Mouse (Mus musculus): ENCODE data around the gene Hras. TPM values are rescaled to one million over a fixed set of nuclear protein-coding genes. Genes with fewer than 3 reads are reported as not detected.

Gene Hras
- total RNA-seq, 2 experiments from 2014 or later: 27.1 to 40.0 TPM

Other genes starting within 250 kb of the Hras start
- 0.78 and 2.3 TPM in 2 replicates for gene Ifitm5, start 243.7 kb downstream of the Hras start, total RNA-seq (2015)
- 1.3 TPM in 1 of 2 replicates, not detected in the other for gene Ifitm5, start 243.7 kb downstream of the Hras start, total RNA-seq (2017)
- gene Gm45717, start 238.1 kb downstream of the Hras start, total RNA-seq (2015): not detected in 2 replicates
- 0.88 TPM in 1 of 2 replicates, not detected in the other for gene Gm45717, start 238.1 kb downstream of the Hras start, total RNA-seq (2017)
- 773 and 813 TPM in 2 replicates for gene Ifitm2, start 238.0 kb downstream of the Hras start, total RNA-seq (2015)
- gene Ifitm2, start 238.0 kb downstream of the Hras start, total RNA-seq (2017): 401 and 447 TPM in 2 replicates
- 110 and 111 TPM in 2 replicates for gene Ifitm1, start 226.8 kb downstream of the Hras start, total RNA-seq (2015)
- 48.4 and 56.3 TPM in 2 replicates for gene Ifitm1, start 226.8 kb downstream of the Hras start, total RNA-seq (2017)
- 2,002 and 2,201 TPM in 2 replicates for gene Ifitm3, start 183.2 kb downstream of the Hras start, total RNA-seq (2015)
- 715 and 839 TPM in 2 replicates for gene Ifitm3, start 183.2 kb downstream of the Hras start, total RNA-seq (2017)
- 1,773 and 2,031 TPM in 2 replicates for gene Ifitm6, start 176.1 kb downstream of the Hras start, total RNA-seq (2015)
- gene Ifitm6, start 176.1 kb downstream of the Hras start, total RNA-seq (2017): 1,518 and 1,657 TPM in 2 replicates
- not detected in 2 replicates for gene Gm17387, start 164.9 kb downstream of the Hras start, total RNA-seq (2015)
- not detected in 2 replicates for gene Gm17387, start 164.9 kb downstream of the Hras start, total RNA-seq (2017)
- 1.5 and 3.0 TPM in 2 replicates for gene B4galnt4, start 132.9 kb downstream of the Hras start, total RNA-seq (2015)
- gene B4galnt4, start 132.9 kb downstream of the Hras start, total RNA-seq (2017): 1.7 and 2.5 TPM in 2 replicates
- 6.7 and 9.7 TPM in 2 replicates for gene Pkp3, start 115.8 kb downstream of the Hras start, total RNA-seq (2015)
- 3.8 and 6.1 TPM in 2 replicates for gene Pkp3, start 115.8 kb downstream of the Hras start, total RNA-seq (2017)
- gene Sigirr, start 93.4 kb downstream of the Hras start, total RNA-seq (2015): 7.5 and 9.3 TPM in 2 replicates
- 7.7 and 8.2 TPM in 2 replicates for gene Sigirr, start 93.4 kb downstream of the Hras start, total RNA-seq (2017)
- gene Ano9, start 76.2 kb downstream of the Hras start, total RNA-seq (2015): not detected in 2 replicates
- gene Ano9, start 76.2 kb downstream of the Hras start, total RNA-seq (2017): not detected in 2 replicates
- 7.1 and 10.2 TPM in 2 replicates for gene Ptdss2, start 71.6 kb downstream of the Hras start, total RNA-seq (2015)
- 1.9 and 2.6 TPM in 2 replicates for gene Ptdss2, start 71.6 kb downstream of the Hras start, total RNA-seq (2017)
- 70.5 and 86.8 TPM in 2 replicates for gene Rnh1, start 21.1 kb downstream of the Hras start, total RNA-seq (2015)
- 74.2 and 94.3 TPM in 2 replicates for gene Rnh1, start 21.1 kb downstream of the Hras start, total RNA-seq (2017)
- 2.1 and 2.2 TPM in 2 replicates for gene Lrrc56, start 152 bp upstream of the Hras start, total RNA-seq (2015)
- 1.3 and 4.3 TPM in 2 replicates for gene Lrrc56, start 152 bp upstream of the Hras start, total RNA-seq (2017)
- gene Lmntd2, start 20.1 kb upstream of the Hras start, total RNA-seq (2015): 0.36 TPM in 1 of 2 replicates, not detected in the other
- gene Lmntd2, start 20.1 kb upstream of the Hras start, total RNA-seq (2017): 0.04 TPM in 1 of 2 replicates, not detected in the other
- 3.9 and 4.1 TPM in 2 replicates for gene Rassf7, start 21.9 kb upstream of the Hras start, total RNA-seq (2015)
- gene Rassf7, start 21.9 kb upstream of the Hras start, total RNA-seq (2017): 2.2 and 4.1 TPM in 2 replicates
- 42.8 and 48.9 TPM in 2 replicates for gene Phrf1, start 34.8 kb upstream of the Hras start, total RNA-seq (2015)
- 48.7 and 63.5 TPM in 2 replicates for gene Phrf1, start 34.8 kb upstream of the Hras start, total RNA-seq (2017)
- gene Irf7, start 72.5 kb upstream of the Hras start, total RNA-seq (2015): 42.6 and 50.5 TPM in 2 replicates
- gene Irf7, start 72.5 kb upstream of the Hras start, total RNA-seq (2017): 60.6 and 65.6 TPM in 2 replicates
- gene Cdhr5, start 82.8 kb upstream of the Hras start, total RNA-seq (2015): not detected in 2 replicates
- not detected in 2 replicates for gene Cdhr5, start 82.8 kb upstream of the Hras start, total RNA-seq (2017)
- gene Sct, start 85.1 kb upstream of the Hras start, total RNA-seq (2015): not detected in 2 replicates
- not detected in 2 replicates for gene Sct, start 85.1 kb upstream of the Hras start, total RNA-seq (2017)
- gene Drd4, start 98.0 kb upstream of the Hras start, total RNA-seq (2015): not detected in 2 replicates
- not detected in 2 replicates for gene Drd4, start 98.0 kb upstream of the Hras start, total RNA-seq (2017)
- 36.1 and 36.5 TPM in 2 replicates for gene Deaf1, start 133.7 kb upstream of the Hras start, total RNA-seq (2015)
- 11.4 and 14.6 TPM in 2 replicates for gene Deaf1, start 133.7 kb upstream of the Hras start, total RNA-seq (2017)
- gene Tmem80, start 133.7 kb upstream of the Hras start, total RNA-seq (2015): 11.8 and 12.0 TPM in 2 replicates
- 6.0 and 8.7 TPM in 2 replicates for gene Tmem80, start 133.7 kb upstream of the Hras start, total RNA-seq (2017)
- not detected in 2 replicates for gene Eps8l2, start 144.9 kb upstream of the Hras start, total RNA-seq (2015)
- gene Eps8l2, start 144.9 kb upstream of the Hras start, total RNA-seq (2017): not detected in 2 replicates
- gene Taldo1, start 198.2 kb upstream of the Hras start, total RNA-seq (2015): 197 and 213 TPM in 2 replicates
- 795 and 884 TPM in 2 replicates for gene Taldo1, start 198.2 kb upstream of the Hras start, total RNA-seq (2017)
- gene Gatd1, start 220.1 kb upstream of the Hras start, total RNA-seq (2015): 22.8 and 26.4 TPM in 2 replicates
- 12.9 and 13.1 TPM in 2 replicates for gene Gatd1, start 220.1 kb upstream of the Hras start, total RNA-seq (2017)
- 0.18 TPM in 1 of 2 replicates, not detected in the other for gene Cend1, start 235.5 kb upstream of the Hras start, total RNA-seq (2015)
- gene Cend1, start 235.5 kb upstream of the Hras start, total RNA-seq (2017): not detected in 2 replicates
- 14.6 and 15.0 TPM in 2 replicates for gene Slc25a22, start 243.9 kb upstream of the Hras start, total RNA-seq (2015)
- gene Slc25a22, start 243.9 kb upstream of the Hras start, total RNA-seq (2017): 3.2 and 6.4 TPM in 2 replicates